Mouse (Mus musculus) megakaryocyte, adult 5-6 weeks (primary cell): Measurements from ENCODE around the gene Tshb. TPM values are rescaled to one million over a fixed set of nuclear protein-coding genes. Genes with fewer than 3 reads are reported as not detected.
A peak's percentile ranks its signal among the peaks of the same experiment; 100 is the strongest.

ENCODE experiments used
- ATAC-seq: 2 replicates; pipeline ENCODE4 v1.8.0; 2016; ENCODE audit warnings: mild to moderate bottlenecking, inconsistent platforms; ENCODE audit not compliant: poor library complexity, severe bottlenecking
- total RNA-seq, 2 experiments: library from RNA; stranded (forward) in 1 of 2; stranded (reverse) in 1 of 2; fragments of 153-499, 151-499 nt in 1 of 2; fragments of 221-1000, 200-1000 nt in 1 of 2; gene quantifications; 2 replicates each; pipeline versions ENCODE4 v1.2.3 to v1.2.4; 2015 to 2017

Gene Tshb
- total RNA-seq, 2 experiments from 2014 or later = not detected

DNA sequence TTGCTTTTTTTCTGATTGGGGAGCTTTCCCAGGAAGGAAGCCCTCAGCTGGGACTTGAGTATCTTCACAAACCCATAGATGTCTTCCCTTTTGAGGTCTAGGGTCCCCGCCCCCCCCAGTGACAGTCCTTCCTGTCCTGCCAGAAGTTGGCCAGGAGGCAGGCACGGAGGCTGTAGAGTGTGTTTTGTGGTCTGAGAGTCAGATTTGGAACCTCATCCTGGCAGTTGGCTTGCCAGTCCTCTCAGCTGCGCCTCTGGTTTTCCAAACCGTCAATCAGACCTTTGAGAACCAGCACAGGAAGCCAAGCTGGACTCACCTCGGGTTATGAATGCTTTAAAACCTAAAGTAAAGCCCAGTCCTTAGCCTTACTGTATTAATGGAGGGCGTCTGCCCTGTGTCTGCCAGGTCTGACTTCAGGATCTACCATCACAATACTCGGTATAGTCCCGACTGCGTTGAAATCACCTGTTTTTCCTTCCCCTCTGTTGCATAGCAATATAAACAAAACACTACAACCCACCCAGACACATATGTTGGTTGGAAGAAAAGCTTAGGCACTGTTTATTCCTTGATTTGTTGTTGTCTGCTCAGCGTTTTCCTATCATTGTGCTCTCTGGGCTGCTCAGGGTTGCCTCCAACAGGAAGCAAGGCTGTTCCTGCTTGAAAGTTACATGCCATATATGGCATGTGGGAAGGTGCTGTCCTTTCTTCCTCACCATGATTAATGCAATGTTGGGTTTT lies 44.2 kb downstream of the Tshb start:
- ATAC-seq = peak; percentile 57

DNA sequence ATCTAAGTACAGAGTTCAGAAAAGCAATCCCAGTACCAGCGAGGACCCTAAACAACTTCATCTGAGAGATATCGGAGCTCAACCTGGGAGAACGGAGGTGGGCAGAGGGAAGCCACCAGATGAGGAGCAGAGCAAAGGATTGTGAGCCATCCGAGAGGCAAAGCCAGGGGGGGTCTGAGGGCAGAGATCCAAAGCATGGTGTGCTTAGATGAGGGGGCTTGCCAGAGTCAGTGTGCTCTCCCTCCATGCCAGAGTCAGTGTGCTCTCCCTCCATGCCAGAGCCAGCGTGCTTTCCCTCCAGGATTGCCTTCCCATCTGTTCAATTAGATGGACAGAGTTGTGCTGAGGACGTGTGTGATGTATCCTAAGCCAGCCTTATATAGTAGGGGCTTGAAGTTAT lies 45.4 kb downstream of the Tshb start:
- ATAC-seq = no peak

DNA sequence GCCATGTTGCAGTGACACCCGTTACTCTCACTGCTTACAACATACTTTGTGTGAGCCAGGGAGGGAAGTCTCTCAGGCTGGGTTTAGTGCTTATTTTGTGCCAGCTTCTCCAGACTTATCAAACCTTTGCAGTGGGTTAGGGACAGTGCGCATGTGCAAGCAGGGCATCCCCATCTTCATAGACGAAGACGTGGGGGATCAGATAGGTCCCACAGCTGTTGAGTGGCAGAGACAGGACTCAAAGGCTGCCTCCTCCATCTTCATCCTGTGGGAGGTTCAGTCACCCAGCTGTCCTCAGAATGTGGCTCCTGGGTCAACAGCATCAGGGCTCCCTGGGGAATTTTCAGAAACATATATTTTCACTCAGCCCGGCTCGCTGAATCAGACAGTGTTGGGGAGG lies 46.1 kb downstream of the Tshb start:
- ATAC-seq = no peak

DNA sequence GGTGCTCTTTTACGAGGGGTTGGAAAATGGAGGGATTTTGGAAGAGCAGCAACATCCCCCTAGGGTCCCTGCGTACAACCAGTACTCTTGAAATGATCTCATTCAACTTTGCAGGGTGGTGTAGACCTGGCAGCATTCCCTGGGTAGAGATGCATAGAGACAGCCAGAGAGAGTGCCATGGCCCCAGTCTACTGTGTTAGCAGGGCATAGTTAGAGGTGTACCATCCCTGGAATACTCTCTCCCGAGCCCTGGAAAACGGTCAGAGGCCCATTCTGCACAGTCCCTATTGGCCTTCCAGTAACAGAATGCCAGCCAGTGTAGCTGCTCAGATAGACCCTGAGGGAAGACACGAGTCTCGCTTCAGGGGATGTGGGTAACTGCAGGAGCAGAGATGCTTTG lies 46.9 kb downstream of the Tshb start:
- no peak for ATAC-seq

DNA sequence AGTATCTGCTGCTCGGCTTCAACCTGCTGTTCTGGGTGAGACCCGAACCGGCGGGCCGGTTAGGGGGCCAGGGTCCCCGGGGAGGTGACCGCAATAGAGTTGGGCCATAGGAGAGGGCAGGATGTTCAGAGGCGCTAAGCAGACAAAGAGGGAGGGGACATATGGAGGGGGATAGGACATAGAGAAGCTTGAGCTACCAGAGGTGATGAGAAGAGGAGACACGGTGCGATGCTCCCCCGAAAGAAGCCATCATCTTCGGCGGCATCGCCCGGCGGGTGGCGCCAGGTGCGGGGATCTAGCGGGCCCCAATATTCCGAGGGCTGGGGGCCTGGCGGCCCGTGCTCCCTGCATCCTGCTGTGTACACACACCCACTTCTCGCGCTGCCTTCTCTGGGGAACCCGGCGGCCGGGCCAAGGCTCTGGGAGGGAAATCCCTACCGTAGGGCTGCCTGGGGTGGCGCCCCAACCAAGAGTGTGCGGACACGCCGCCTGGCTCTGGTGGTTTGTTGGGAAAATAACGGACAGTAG lies 47.4 kb downstream of the Tshb start:
- peak; percentile 38 for ATAC-seq

DNA sequence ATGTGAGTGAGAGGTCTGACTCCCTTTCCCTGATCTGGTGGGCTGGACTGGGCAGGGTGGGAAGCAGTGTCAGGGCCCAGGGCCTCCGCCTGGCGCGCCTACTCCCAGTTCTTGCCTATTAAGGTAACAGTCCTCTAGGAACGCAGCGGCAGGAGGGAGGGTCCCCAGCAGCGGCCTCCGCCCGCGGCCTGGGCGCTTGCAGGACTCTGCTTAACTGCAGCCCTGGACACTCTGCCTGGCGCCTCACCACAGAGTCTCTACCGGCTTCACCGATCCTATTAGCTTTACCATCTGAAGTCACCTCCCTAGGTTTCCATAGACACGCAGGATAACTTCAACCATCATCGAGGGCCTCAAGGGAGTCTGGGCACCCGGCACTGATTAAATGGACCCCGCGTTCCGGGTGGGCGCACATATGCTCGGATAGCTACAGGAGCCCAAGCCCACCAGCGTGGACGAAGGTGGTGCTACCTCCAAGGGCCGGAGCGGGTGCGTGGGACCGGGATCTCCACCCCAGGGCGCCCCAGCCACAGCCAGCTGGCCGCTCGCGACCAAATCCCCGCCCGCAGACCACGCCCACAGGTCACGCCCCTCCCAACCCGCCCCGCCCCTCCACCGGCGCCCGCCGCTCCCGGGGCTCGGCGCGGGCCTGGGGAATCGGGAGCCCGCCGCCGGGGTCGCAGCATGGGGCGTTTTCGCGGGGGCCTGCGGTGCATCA lies 48.0 kb downstream of the Tshb start, which contains the start of gene Tspan2:
Gene Tspan2, plus strand, starts transcription at position 217 of the 718 bp plus-strand sequence.
- ATAC-seq = peak; percentile 65

DNA sequence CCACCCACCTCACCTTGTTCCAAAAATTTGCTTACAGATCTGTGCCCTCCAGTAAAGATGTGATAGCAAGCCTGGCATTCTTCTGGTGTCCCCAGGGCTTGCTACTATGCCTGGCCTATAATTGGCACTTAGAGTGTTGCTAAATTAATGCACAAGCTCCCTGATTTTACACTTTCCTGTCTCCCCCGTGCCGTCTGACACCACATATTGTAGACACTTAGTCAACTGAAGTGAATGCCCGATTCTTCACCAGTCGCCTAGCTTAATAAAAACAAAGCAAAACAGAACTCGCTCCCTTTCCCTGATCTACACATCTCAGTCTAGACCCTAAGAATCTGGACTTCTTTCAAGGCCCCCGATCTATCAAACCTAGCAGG lies 48.6 kb downstream of the Tshb start:
- no peak for ATAC-seq

DNA sequence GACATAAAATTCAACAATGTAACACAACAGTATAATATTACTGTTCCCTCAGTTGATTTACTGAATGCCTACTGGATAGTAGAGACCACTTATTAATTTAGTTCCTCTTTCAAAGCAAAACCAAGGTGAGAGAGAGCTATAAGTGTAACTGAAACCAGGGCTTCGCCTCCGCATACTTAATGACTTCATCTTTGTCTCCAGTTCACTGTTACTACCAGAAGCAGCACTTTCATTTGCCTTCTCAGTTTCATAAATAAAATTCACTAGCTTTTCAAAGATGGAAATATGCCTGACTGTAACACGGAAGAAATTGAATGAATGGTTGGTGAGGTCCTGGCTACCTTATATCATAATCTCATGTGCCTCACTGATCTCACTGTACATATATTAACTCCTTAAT lies 49.5 kb downstream of the Tshb start:
- peak; percentile 21 for ATAC-seq

DNA sequence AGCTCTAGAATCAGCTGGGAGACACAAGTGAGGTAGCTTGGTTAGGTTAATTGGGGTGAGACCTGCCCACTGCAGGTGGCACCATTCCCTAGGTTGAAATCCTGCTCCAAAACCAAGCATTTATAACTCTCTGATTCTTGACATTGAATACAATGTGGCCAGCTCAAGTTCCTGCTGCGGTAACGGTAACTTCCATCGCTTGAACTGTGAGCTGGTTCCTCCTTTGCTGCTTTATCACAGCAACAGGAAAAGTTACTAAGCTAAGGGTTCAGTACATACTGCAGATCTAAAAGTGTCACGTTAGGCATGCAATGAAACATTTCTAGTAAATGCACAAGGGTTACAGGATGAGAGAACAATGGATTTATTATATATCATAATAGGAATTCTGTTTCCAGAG lies 49.9 kb downstream of the Tshb start:
- ATAC-seq = peak; percentile 47

DNA sequence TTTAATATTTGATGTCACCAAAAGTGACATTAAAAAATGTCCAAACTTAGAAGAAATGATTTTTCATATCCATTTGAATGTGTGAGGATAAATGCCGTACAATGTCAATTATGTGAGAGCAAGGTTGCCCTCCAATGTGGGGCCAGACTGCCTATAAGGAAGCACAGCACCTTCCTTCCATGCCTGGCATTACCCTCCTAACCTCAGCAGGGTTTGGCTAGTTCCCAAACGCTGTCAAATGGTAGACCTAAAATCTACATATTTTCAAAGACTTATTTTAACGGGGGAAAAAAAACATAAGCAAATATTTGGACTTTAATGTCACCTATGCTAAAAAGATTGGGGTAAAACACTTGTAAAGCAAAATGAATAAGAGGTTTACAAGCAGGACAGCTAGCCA lies 51.4 kb downstream of the Tshb start:
- ATAC-seq = no peak

DNA sequence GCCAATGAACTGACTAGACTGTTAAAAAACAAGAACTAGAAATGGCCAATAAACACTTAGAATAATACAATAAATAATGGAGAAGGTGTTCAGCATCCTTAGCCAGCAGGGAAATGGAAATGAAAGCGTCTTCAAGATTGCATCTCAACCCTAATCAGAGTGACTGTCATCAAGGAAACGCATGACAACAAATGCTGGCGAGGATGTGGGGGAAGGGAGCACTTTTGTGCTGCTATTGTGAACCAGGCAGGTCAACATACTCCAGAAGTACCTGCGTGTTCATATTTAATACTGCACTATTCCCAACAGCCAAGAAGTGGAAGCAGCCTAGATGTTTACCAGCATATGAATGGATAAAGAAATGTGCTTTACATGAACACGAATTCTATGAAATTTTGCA lies 53.1 kb downstream of the Tshb start:
- no peak for ATAC-seq

Other genes with a start within 250 kb of the Tshb start
- 4.0 and 4.7 TPM in 2 replicates for gene Tspan2, start 48.2 kb downstream of the Tshb start, total RNA-seq (2015)
- gene Tspan2, start 48.2 kb downstream of the Tshb start, total RNA-seq (2017) = 2.7 and 2.8 TPM in 2 replicates
- not detected in 2 replicates for gene Sycp1, start 153.4 kb upstream of the Tshb start, total RNA-seq (2015)
- gene Sycp1, start 153.4 kb upstream of the Tshb start, total RNA-seq (2017) = not detected in 2 replicates
- gene Nr1h5, start 181.4 kb upstream of the Tshb start, total RNA-seq (2015) = not detected in 2 replicates
- gene Nr1h5, start 181.4 kb upstream of the Tshb start, total RNA-seq (2017) = not detected in 2 replicates
- gene Sike1, start 213.0 kb upstream of the Tshb start, total RNA-seq (2015) = 62.6 and 75.0 TPM in 2 replicates
- 65.9 and 74.4 TPM in 2 replicates for gene Sike1, start 213.0 kb upstream of the Tshb start, total RNA-seq (2017)
- 231 and 262 TPM in 2 replicates for gene Csde1, start 237.7 kb upstream of the Tshb start, total RNA-seq (2015)
- 467 and 491 TPM in 2 replicates for gene Csde1, start 237.7 kb upstream of the Tshb start, total RNA-seq (2017)